Mouse (Mus musculus): ENCODE results near the gene Acot13. TPM values are rescaled to one million over a fixed set of nuclear protein-coding genes. Genes with fewer than 3 reads are reported as not detected.
"Not testable (repeated sequence)": the region's sequence is repeated elsewhere in the genome, so short reads cannot be mapped to it uniquely, and the experiment has no call there.

Acot13 gene
- 10 to 100 TPM; 50.9 to 57.6 TPM for total RNA-seq (2021)
- long read RNA-seq, experiment 1, transcript Acot13-201 (3 exons, 721 nt): major isoform, 34 of 48 reads
- long read RNA-seq, experiment 1, partial matches to known transcripts: 14 of 48 reads
- long read RNA-seq, experiment 1, other reads (novel, unspliced or antisense): 0 of 48 reads
- long read RNA-seq, experiment 2, transcript Acot13-201 (3 exons, 721 nt): major isoform, 32 of 36 reads
- long read RNA-seq, experiment 2, partial matches to known transcripts: 4 of 36 reads
- long read RNA-seq, experiment 2, other reads (novel, unspliced or antisense): 0 of 36 reads

DNA sequence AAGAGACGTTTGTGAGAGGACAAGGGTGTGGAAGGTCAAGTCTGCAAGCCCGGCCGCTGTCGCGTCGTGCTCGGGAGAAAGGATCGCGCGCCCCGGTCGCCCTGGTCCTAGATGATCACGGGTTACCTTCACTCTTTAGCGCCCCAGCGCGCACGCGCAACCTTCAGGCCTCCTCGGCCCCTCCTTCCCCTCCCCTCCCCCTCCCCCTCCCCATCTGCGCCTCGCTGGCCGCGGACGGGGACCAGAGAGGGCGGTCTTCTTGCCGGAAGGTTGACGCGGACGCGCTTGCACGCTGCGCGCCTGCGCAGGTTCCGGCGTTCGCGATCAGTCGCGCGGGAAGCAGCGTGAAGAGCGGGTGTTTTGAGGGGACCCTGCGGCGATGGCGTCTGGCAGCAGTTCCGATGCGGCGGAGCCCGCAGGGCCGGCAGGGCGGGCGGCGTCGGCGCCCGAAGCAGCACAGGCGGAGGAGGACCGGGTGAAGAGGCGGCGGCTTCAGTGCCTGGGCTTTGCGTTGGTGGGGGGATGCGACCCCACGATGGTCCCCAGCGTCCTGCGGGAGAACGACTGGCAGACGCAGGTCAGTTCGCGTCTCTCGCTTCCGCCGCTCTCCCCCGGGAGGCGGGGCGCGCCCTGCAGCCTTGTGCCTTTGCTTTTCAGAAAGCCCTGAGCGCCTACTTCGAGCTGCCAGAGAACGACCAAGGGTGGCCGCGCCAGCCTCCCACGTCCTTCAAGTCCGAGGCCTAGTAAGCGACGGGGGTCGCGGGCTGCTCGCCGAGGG, at the start of gene Acot13, which contains the start of gene Tdp2:
Gene Acot13 (minus strand): TSS at position 188 of the 778 bp plus-strand sequence.
Gene Tdp2 (plus strand): TSS at position 327 of the 778 bp plus-strand sequence.
- DNase-seq (ENCODE audit: low spot score in 2 of 2): peak; percentile 87 to 96

DNA sequence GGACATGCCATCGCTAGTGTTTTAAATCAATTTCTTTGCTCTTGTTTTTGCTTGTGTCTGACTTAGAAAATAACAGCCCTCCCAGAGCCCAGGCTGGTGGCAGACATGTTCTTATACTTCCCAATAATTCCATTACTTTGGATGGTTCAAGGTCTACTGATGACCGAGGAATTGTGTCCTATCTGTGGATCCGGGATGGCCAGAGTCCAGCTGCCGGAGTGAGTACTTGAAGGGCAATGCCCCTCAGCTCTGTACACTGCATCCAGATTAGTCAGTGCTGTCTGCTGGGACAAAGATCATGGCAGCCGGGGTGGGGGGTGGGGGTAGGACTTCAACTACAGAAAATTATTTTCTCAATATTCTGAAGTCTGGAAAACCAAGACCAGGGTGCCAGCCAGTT, 49.4 kb upstream of the Acot13 start:
- DNase-seq (ENCODE audit: low spot score in 2 of 2): no peak

DNA sequence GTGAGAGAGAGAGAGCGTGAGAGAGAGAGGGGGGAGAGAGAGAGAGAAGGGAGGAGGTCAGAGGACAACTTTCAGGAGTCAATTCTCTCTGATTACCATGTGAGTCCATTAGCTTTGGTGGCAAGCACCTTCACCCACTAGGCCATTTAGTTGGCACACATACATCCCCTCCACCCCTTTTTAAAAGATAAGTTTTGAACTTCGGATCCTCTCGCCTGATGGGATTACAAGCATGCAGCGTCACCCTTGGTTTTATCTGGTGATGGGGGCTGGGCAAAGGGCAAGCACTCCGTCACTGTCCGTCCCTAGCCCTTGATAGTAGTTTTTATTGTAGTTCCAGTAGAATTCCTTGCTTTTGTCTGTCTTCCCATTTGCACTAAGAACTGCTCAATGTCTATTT, 48.9 kb upstream of the Acot13 start:
- DNase-seq (ENCODE audit: low spot score in 2 of 2): no peak

GRCm38 (mm10) chr13:24879359-24880040, 48.2 kb upstream of the Acot13 start:
- DNase-seq (ENCODE audit: low spot score in 2 of 2): no peak

- no peak for DNase-seq (ENCODE audit: low spot score in 2 of 2)
These were observed 36.9 kb upstream of the Acot13 start for GRCm38 (mm10) chr13:24868233-24868632.

DNA sequence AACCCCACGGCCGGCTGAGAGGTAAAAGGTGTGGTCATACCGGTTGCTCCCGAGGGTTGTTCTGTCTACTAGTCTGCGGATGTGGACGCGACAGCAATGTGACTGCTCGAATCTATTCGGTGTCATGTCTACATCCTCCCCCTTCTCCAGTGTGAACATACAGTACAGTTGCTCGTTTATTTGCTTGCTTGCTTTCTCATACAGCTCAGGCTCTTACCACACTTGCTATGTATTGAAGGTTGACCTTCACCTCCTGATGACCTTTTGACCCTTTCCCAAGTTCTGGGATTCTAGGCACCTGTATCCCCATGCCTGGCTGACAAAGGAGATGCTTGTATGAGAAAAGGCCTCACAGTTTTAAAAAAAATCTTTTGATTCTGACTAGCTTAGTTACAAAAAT, 36.4 kb upstream of the Acot13 start:
- no peak for DNase-seq (ENCODE audit: low spot score in 2 of 2)

DNA sequence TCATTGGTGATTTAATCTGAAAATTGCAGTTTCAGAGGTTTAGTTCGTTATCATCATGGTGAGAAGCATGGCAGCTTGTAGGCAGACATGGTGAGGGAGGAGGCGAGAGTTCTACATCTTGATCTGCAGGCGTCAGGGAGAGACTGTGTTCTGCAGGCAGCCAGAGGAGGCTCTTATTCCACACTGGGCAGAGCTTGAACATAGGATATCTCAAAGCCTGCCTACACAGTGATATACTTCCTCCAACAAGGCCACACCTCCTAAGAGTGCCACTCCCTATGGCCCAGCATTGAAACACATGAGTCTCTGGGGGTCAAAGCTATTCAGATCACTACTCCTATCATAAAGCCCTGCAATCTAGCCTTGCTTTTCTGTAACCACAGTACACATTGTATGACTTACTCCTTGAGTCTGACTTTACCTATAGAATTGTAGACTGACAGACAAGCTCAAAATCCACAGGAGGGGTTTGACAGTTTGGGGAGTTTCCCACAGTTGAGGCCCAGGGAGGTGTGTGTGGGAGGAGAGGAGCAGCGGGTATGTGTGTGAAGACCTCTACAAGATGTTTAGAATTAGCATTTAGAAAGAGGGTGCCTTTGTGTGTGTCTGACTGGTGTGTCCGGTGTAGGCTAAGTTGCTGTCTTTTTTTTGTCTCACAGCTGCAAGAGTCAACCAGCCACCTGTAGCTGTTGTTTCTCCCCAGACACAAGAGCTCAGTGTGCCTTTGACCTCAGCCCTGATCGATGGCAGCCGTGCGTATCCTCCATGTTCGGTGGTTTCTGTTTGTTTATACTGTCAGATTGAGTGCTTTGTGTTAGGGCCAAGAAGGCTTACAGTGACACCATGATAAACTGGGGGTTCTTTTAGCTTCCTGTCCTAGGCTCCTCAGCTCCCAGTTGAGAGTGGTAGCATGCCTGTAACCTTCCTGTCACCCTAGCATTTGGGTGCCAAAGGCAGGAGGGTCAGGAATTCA, 35.4 kb upstream of the Acot13 start:
- DNase-seq (ENCODE audit: low spot score in 2 of 2): no peak

GRCm38 (mm10) chr13:24862520-24862919, 31.2 kb upstream of the Acot13 start:
- DNase-seq (ENCODE audit: low spot score in 2 of 2): peak; percentile 27 to 40

DNA sequence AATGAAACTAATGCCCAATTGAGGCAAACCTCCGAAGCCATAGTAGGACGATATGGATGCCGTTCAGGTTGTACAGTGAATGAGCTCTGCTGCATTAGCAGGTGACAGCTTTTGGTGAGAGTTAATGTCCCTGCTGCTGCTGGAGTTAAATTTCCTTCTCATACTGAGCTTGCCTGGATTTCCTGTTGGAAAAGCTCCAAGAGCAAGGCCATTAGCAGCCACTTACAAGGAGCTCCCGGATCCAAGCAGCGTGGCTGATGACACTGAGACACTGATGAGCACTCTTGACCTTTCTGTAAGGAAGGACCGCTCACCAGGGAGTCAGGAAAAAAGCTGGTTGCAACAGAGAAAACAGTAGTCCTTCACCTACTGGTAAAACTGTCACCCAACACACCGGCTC, 30.7 kb upstream of the Acot13 start:
- DNase-seq (ENCODE audit: low spot score in 2 of 2): no peak

GRCm38 (mm10) chr13:24861084-24861483, 29.7 kb upstream of the Acot13 start:
- no peak for DNase-seq (ENCODE audit: low spot score in 2 of 2)

DNA sequence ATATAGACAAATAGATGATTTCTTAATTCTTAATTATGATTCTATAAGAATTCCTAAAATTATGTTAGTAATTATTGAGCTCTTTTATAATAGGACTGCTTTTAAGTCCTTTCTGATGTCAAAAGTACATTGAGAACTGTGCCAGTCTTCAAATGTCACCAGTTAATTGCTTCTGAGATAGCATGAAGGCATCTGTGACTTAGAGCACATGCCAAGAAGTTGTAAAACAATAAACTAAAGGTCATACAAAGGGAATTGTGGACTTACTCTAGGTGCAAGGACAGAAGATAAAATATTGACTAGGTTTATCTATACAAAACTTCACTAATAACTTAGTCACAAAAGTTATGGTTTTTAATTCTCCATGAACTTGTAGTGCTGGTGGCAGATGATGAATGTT, 27.8 kb upstream of the Acot13 start:
- no peak for DNase-seq (ENCODE audit: low spot score in 2 of 2)

GRCm38 (mm10) chr13:24852570-24852969, 21.2 kb upstream of the Acot13 start:
- DNase-seq (ENCODE audit: low spot score in 2 of 2): no peak

DNA sequence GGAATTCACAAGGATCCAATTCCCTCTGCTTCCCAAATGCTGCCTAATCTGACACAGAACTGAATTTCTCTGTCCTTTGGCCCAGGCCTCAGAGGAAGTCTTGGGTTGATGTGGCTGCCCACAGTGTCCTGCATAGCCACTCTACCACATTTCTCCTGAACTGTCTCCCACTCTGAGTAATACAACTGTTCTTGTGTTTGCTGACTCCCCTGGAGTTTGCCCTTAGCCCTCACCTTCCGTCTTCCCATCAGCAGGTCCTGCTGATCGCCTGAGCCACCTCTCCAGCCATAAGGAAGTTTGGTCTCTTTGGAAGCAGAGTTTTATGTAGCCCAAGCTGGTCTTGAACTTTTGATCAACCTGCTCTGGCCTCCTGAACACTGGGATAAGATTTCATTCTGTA, 20.6 kb upstream of the Acot13 start:
- DNase-seq (ENCODE audit: low spot score in 2 of 2): no peak

DNA sequence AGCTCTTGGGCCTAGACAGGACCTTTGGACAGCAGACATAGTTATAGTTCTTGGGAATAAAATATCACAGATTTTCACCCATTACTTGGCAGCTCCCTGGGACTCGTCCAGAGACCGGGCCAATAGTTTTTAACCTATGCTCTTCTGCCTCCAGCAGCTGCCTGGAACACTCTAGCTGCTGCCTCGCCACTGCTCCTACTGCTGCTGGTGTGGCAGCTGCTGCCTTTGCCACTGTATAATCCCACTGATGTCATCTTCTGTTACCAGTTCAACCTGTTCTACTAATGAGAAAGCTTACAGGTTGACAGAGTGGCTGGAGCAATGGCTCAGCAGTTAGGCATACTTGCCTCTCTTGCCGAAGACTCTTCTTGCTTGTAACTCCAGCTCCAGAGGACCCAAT, 18.0 kb upstream of the Acot13 start:
- no peak for DNase-seq (ENCODE audit: low spot score in 2 of 2)

- DNase-seq (ENCODE audit: low spot score in 2 of 2): peak in 1 of 2 experiments; percentile 15
These were observed 13.9 kb upstream of the Acot13 start, which contains the start of gene D130043K22Rik for GRCm38 (mm10) chr13:24844983-24845955. TSS of gene D130043K22Rik (plus strand) at chr13:24845135.

GRCm38 (mm10) chr13:24841702-24842101, 10.4 kb upstream of the Acot13 start:
- no peak for DNase-seq (ENCODE audit: low spot score in 2 of 2)

DNA sequence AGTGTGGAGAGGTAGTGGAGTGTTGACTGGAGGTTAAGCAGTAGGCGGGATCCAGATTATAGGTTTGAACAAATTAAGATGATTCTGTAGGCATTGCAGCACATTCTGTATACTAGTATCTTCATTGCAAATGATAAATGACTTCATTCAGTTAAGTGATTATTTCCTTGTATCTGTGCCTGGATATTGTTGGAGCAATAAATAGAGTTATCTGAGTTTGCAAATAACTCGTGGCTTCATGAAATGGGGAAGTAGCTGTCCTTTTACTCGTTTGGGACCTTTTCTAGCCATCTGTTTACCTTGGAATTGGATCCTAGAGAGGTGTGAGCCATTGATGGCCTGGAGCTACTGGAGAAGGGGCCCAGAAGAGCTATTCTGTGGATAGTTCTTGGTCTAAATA, 8.5 kb upstream of the Acot13 start:
- no peak for DNase-seq (ENCODE audit: low spot score in 2 of 2)

DNA sequence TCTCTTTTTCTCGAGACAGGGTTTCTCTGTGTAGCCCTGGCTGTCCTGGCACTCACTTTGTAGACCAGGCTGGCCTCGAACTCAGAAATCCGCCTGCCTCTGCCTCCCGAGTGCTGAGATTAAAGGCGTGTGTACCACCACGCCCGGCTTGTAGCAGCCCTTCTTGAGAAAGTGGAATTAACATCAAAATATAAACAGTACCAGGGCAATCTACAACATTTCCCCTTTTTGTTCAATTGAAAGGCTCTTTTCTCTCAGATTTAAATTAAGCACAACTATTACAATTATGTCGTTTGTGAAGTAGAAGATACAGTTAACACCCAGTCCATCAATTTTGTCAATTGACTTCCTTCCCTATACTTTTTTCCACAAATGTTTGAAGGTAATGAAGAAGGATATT, 6.4 kb upstream of the Acot13 start:
- not testable (repeated sequence) for DNase-seq (ENCODE audit: low spot score in 2 of 2)

GRCm38 (mm10) chr13:24832811-24833155, 1.4 kb upstream of the Acot13 start:
- no peak for DNase-seq (ENCODE audit: low spot score in 2 of 2)
